Mouse (Mus musculus) kidney, postnatal 0 days (tissue): ENCODE data around the gene P2rx4. TPM values are rescaled to one million over a fixed set of nuclear protein-coding genes. Genes with fewer than 3 reads are reported as not detected.
A peak's percentile ranks its signal among the peaks of the same experiment; 100 is the strongest.

Experiments used
- ATAC-seq: fragments of 200-750 bp; cut with Nextera tagmentation; replicated peaks from 2 replicates; pipeline ENCODE4 v1.8.0; 2017; ENCODE audit warnings: low read depth, moderate number of reproducible peaks, moderate TSS enrichment, moderate library complexity; ENCODE audit not compliant: low FRiP score
- DNase-seq: peaks from one replicate; pipeline ENCODE4 v3.0.0-alpha.2; 2016; ENCODE audit warnings: low spot score
- H3K27ac ChIP-seq: fragments of 300-500 bp; sonication (generic); 2 replicates; pipeline ENCODE4 v1.5.1; 2014; ENCODE audit warnings: mild to moderate bottlenecking
- H3K27me3 ChIP-seq: fragments of 300-500 bp; sonication (generic); 2 replicates; pipeline ENCODE4 v1.6.1; 2014; ENCODE audit warnings: low read length, mixed read lengths; ENCODE audit not compliant: insufficient read depth
- H3K36me3 ChIP-seq: fragments of 300-500 bp; sonication (generic); 2 replicates; pipeline ENCODE4 v1.6.1; 2014; ENCODE audit warnings: low read length, mixed read lengths; ENCODE audit not compliant: insufficient read depth
- H3K4me1 ChIP-seq: fragments of 300-500 bp; sonication (generic); replicated peaks from 2 replicates; pipeline ENCODE4 v1.6.1; 2014; ENCODE audit warnings: antibody characterized with exemption, low read length, mixed read lengths; ENCODE audit not compliant: insufficient read depth
- H3K4me2 ChIP-seq: fragments of 300-500 bp; sonication (generic); 2 replicates; pipeline ENCODE4 v1.6.1; 2014; ENCODE audit warnings: mild to moderate bottlenecking, low read length, moderate library complexity, mixed read lengths
- H3K4me3 ChIP-seq: fragments of 300-500 bp; sonication (generic); replicated peaks from 2 replicates; pipeline ENCODE4 v1.5.1; 2014; ENCODE audit warnings: low read depth, low read length
- H3K9ac ChIP-seq: fragments of 300-500 bp; sonication (generic); 2 replicates; pipeline ENCODE4 v1.6.1; 2014; ENCODE audit warnings: low read depth, low read length
- H3K9me3 ChIP-seq: fragments of 300-500 bp; sonication (generic); replicated peaks from 2 replicates; pipeline ENCODE4 v1.6.1; 2016; ENCODE audit warnings: low read length, inconsistent platforms, mixed read lengths
- CTCF ChIP-seq: IDR thresholded peaks from 2 replicates; pipeline ENCODE4 v1.5.1; 2016; ENCODE audit warnings: antibody characterized with exemption, low read depth, mild to moderate bottlenecking, moderate library complexity
- WGBS: fragments of 180-500 bp; shearing (Covaris S2); extraction: QIAGEN DNeasy Blood & Tissue Kit; methylation state at CpG from one replicate; pipeline ENCODE4 v1.1.7; 2014; 5-methylcytosine and 5-hydroxymethylcytosine counted together
- polyA plus RNA-seq: library from polyadenylated mRNA; unstranded; fragments of >200 nt; fragmentation: Nextera tagmentation; extraction: Ambion mirVana; gene quantifications from 2 replicates; pipeline ENCODE4 v1.2.1, GENCODE M21; 2015

The P2rx4 gene
- polyA plus RNA-seq, 1 experiment from 2014 or later, result 33.7 TPM

DNA sequence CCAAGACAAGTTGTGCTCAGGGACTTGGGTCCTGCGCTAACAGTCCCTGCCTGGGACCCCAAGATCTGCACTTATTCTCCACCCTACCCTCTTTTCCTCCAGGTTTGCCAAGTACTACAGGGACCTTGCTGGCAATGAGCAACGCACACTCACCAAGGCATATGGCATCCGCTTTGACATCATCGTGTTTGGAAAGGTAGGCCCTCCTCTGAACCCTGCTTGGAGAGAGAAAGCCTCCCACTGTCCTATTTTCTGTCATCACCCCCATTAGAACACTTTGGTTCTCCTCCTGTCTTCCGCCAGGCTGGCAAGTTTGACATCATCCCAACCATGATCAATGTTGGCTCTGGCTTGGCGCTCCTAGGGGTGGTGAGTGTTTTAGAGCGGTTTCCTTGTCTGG is 19.8 kb downstream of the P2rx4 start:
- no peaks in the 10 kb centered on the region for H3K9me3 ChIP-seq
- DNase-seq (no peak), ATAC-seq (no peak)
- no peak overlapping the region for H3K4me2 ChIP-seq
- no peak for TF ChIP-seq CTCF
- WGBS, result 93% methylated on average over 7 of the region's 7 CpGs
- H3K36me3 ChIP-seq, result no peaks in the 10 kb centered on the region
- H3K27me3 ChIP-seq, result no peaks in the 10 kb centered on the region
- H3K4me1 ChIP-seq, result peaks cover 5% of the 10 kb centered on the region; the same call in 1 of the 2 replicates
- no peak overlapping the region for H3K4me3 ChIP-seq
- no peak overlapping the region for H3K9ac ChIP-seq
- no peak overlapping the region for H3K27ac ChIP-seq

DNA sequence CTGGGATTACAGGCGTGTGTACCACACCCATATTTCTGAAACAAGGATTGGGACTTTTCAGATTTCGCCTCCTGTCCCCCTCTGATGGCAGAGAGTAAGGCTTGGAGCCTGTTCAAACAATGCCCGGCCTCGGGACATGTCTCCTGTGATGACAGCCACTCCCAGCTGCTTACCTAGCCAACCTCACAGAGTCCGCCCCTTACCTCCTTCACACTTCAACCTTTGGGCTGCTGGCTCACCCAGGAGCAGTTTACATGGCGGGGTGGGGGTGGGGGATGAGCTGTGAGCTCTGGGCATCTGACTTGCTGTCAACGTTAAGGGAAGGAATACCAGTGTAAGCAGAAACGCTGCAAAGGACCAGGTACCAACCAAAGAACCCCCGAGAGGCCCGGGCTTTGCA is 23.4 kb downstream of the P2rx4 start:
- 82% methylated on average over 10 of the region's 10 CpGs for WGBS
- Histone ChIP-seq H3K27ac (no peak overlapping the region), H3K9ac (no peak overlapping the region), H3K9me3 (no peaks in the 10 kb centered on the region), H3K4me1 (peaks cover 19% of the 10 kb centered on the region), H3K27me3 (no peaks in the 10 kb centered on the region), H3K4me2 (no peak overlapping the region), H3K36me3 (no peaks in the 10 kb centered on the region), H3K4me3 (no peak overlapping the region)
- no peak for DNase-seq
- 0 out of 2 replicates have a peak, but pooled peaks have one; percentile 8 for ATAC-seq
- no peak for TF ChIP-seq CTCF

DNA sequence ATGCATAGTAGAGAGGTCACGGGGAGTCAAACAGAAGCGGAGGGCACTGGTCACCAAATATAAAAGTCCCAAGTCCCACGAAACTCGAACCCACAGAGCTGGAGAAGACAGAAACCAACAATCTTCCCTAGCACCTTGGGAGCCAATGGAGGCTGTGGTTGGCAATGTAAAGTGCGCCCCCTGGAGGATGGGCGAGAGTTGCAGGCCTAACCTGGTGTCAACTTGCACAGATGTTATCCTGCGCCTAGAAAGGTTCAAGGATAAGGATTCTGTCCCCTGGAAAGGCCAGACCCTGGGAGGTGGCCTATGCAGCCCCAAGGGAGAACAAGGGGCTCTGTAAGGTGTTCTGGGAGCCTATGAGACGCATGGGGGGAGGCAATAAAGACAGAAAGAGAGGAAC is 24.0 kb downstream of the P2rx4 start:
- H3K27me3 ChIP-seq, result no peaks in the 10 kb centered on the region
- no peaks in the 10 kb centered on the region for H3K36me3 ChIP-seq
- WGBS, result 75% methylated on average over 8 of the region's 8 CpGs
- no peak for ATAC-seq
- no peaks in the 10 kb centered on the region for H3K9me3 ChIP-seq
- H3K9ac ChIP-seq, result no peak overlapping the region
- peak overlapping the region; percentile 58 for H3K27ac ChIP-seq
- H3K4me2 ChIP-seq, result no peak overlapping the region
- peak; percentile 74 for TF ChIP-seq CTCF
- no peak overlapping the region for H3K4me3 ChIP-seq
- no peak for DNase-seq
- H3K4me1 ChIP-seq, result peaks cover 19% of the 10 kb centered on the region

GRCm38 (mm10) chr5:122731991-122732673 is 24.8 kb downstream of the P2rx4 start:
- Histone ChIP-seq H3K4me2 (no peak overlapping the region; the same call in 1 of the 2 replicates), H3K27me3 (no peaks in the 10 kb centered on the region), H3K36me3 (0 out of 2 replicates have a peak, but pooled peaks cover 2% of the 10 kb centered on the region), H3K9me3 (no peaks in the 10 kb centered on the region), H3K4me3 (no peak overlapping the region), H3K4me1 (peaks cover 19% of the 10 kb centered on the region), H3K27ac (peak overlapping the region; percentile 58), H3K9ac (no peak overlapping the region)
- peak; percentile 50 for DNase-seq
- TF ChIP-seq CTCF, result no peak
- WGBS, result 26% methylated on average over 15 of the region's 15 CpGs
- no peak for ATAC-seq

- 0 out of 2 replicates have a peak, but pooled peaks cover 4% of the 10 kb centered on the region for H3K36me3 ChIP-seq
- peaks cover 19% of the 10 kb centered on the region for H3K4me1 ChIP-seq
- DNase-seq, result no peak
- H3K4me3 ChIP-seq, result peak overlapping the region; percentile 7; the same call in 1 of the 2 replicates
- TF ChIP-seq CTCF, result no peak
- no peaks in the 10 kb centered on the region for H3K9me3 ChIP-seq
- 33% methylated on average over 17 of the region's 17 CpGs for WGBS
- H3K27me3 ChIP-seq, result no peaks in the 10 kb centered on the region
- no peak overlapping the region for H3K9ac ChIP-seq
- H3K4me2 ChIP-seq, result peak overlapping the region; percentile 46
- ATAC-seq, result 0 out of 2 replicates have a peak, but pooled peaks have one; percentile 47
- H3K27ac ChIP-seq, result no peak overlapping the region
Observed at GRCm38 (mm10) chr5:122733881-122734280, 26.5 kb downstream of the P2rx4 start.

- Histone ChIP-seq H3K4me3 (no peak overlapping the region), H3K9ac (no peak overlapping the region), H3K27me3 (no peaks in the 10 kb centered on the region), H3K36me3 (0 out of 2 replicates have a peak, but pooled peaks cover 5% of the 10 kb centered on the region), H3K27ac (no peak overlapping the region), H3K4me1 (peaks cover 19% of the 10 kb centered on the region), H3K4me2 (no peak overlapping the region), H3K9me3 (no peaks in the 10 kb centered on the region)
- WGBS, result 76% methylated on average over 7 of the region's 7 CpGs
- ATAC-seq (no peak), DNase-seq (no peak)
- no peak for TF ChIP-seq CTCF
Observed at GRCm38 (mm10) chr5:122735853-122736252, 28.5 kb downstream of the P2rx4 start.
